Mouse (Mus musculus) MEL (cell line): ENCODE measurements around the gene Ip6k3. TPM values are rescaled to one million over a fixed set of nuclear protein-coding genes. Genes with fewer than 3 reads are reported as not detected.
A peak's percentile ranks its signal among the peaks of the same experiment; 100 is the strongest.

Source experiments
- DNase-seq: peaks from one replicate; pipeline ENCODE4 v3.0.0; 2011; ENCODE audit warnings: low read depth, low spot score
- H3K27ac ChIP-seq: 2 replicates; pipeline ENCODE4 v1.5.1; 2012; ENCODE audit warnings: low read depth, mild to moderate bottlenecking, control low read depth, low read length, moderate library complexity; ENCODE audit not compliant: control insufficient read depth
- H3K27me3 ChIP-seq, 2 experiments: fragments of 150-350 bp in 1 of 2; sonication (generic) in 1 of 2; 2 replicates each; pipeline ENCODE4 v1.6.1; 2012; ENCODE audit warnings: low read length in 2 of 2, mild to moderate bottlenecking in 2 of 2, improper control_type of control experiment in 1 of 2, moderate library complexity in 1 of 2; ENCODE audit not compliant: insufficient read depth in 2 of 2, control insufficient read depth in 1 of 2
- H3K36me3 ChIP-seq, 2 experiments: 2 replicates each; pipeline ENCODE4 v1.6.1; 2012 to 2014; ENCODE audit warnings: low read length in 2 of 2, improper control_type of control experiment in 1 of 2, inconsistent platforms in 1 of 2, mild to moderate bottlenecking in 1 of 2; ENCODE audit not compliant: insufficient read depth in 2 of 2, control insufficient read depth in 1 of 2
- H3K4me1 ChIP-seq, 2 experiments: fragments of 150-350 bp in 1 of 2; sonication (generic) in 1 of 2; 2 replicates each; pipeline ENCODE4 v1.6.1; 2012; ENCODE audit warnings: low read length in 2 of 2, improper control_type of control experiment in 1 of 2, mild to moderate bottlenecking in 1 of 2; ENCODE audit not compliant: insufficient read depth in 2 of 2, control insufficient read depth in 1 of 2
- H3K4me3 ChIP-seq, 2 experiments: fragments of 150-350 bp in 1 of 2; sonication (generic) in 1 of 2; 2 replicates each; pipeline ENCODE4 v1.5.1; 2012; ENCODE audit warnings: low read depth in 2 of 2, low read length in 2 of 2, mild to moderate bottlenecking in 2 of 2, moderate library complexity in 2 of 2, control low read depth in 1 of 2, improper control_type of control experiment in 1 of 2; ENCODE audit not compliant: control insufficient read depth in 1 of 2, insufficient read depth in 1 of 2
- H3K79me2 ChIP-seq: 2 replicates; pipeline ENCODE4 v1.6.1; 2012; ENCODE audit warnings: mild to moderate bottlenecking, low read length, moderate library complexity; ENCODE audit not compliant: control insufficient read depth, poor library complexity, insufficient read depth
- H3K9ac ChIP-seq: 2 replicates; pipeline ENCODE4 v1.6.1; 2012; ENCODE audit warnings: low read depth, mild to moderate bottlenecking, control low read depth, low read length, moderate library complexity; ENCODE audit not compliant: control insufficient read depth, poor library complexity, severe bottlenecking
- H3K9me3 ChIP-seq: fragments of 150-350 bp; sonication (generic); replicated peaks from 2 replicates; pipeline ENCODE4 v1.6.1; 2012; ENCODE audit warnings: mild to moderate bottlenecking, low read length, improper control_type of control experiment, moderate library complexity; ENCODE audit not compliant: insufficient read depth
- BHLHE40 ChIP-seq: IDR thresholded peaks from 2 replicates; pipeline ENCODE4 v1.6.1; 2012; ENCODE audit warnings: low read depth, mild to moderate bottlenecking, inconsistent platforms, low read length, improper control_type of control experiment, borderline replicate concordance
- CHD1 ChIP-seq: IDR thresholded peaks from 2 replicates; pipeline ENCODE4 v1.6.1; 2012; ENCODE audit warnings: low read depth, mild to moderate bottlenecking, inconsistent platforms, low read length, improper control_type of control experiment
- CTCF ChIP-seq, 3 experiments: IDR thresholded peaks in 2 of 3; conservative IDR thresholded peaks in 1 of 3; 2 replicates each; pipeline ENCODE4 v1.5.1; 2011 to 2012; ENCODE audit warnings: low read length in 3 of 3, low read depth in 2 of 3, mild to moderate bottlenecking in 2 of 3, improper control_type of control experiment in 1 of 3, inconsistent platforms in 1 of 3, mixed read lengths in 1 of 3, moderate library complexity in 1 of 3; ENCODE audit not compliant: control insufficient read depth in 1 of 3, insufficient read depth in 1 of 3, poor library complexity in 1 of 3, severe bottlenecking in 1 of 3
- E2F4 ChIP-seq: IDR thresholded peaks from 2 replicates; pipeline ENCODE4 v1.6.1; 2011; ENCODE audit warnings: low read depth, low read length, improper control_type of control experiment, borderline replicate concordance
- ETS1 ChIP-seq: IDR thresholded peaks from 2 replicates; pipeline ENCODE4 v1.6.1; 2012; ENCODE audit warnings: low read depth, mild to moderate bottlenecking, inconsistent platforms, low read length, improper control_type of control experiment, moderate library complexity
- JUND ChIP-seq: IDR thresholded peaks from 2 replicates; pipeline ENCODE4 v1.6.1; 2011; ENCODE audit warnings: low read depth, mild to moderate bottlenecking, improper control_type of control experiment, low read length
- KAT2A ChIP-seq: conservative IDR thresholded peaks from 2 replicates; pipeline ENCODE4 v1.6.1; 2012; ENCODE audit warnings: low read depth, low read length, improper control_type of control experiment, inconsistent platforms
- MAZ ChIP-seq: IDR thresholded peaks from 2 replicates; pipeline ENCODE4 v1.6.1; 2012; ENCODE audit warnings: low read depth, mild to moderate bottlenecking, inconsistent platforms, low read length, improper control_type of control experiment
- SMC3 ChIP-seq: IDR thresholded peaks from 2 replicates; pipeline ENCODE4 v1.6.1; 2011; ENCODE audit warnings: low read depth, low read length, improper control_type of control experiment
- UBTF ChIP-seq: IDR thresholded peaks from 2 replicates; pipeline ENCODE4 v1.6.1; 2012; ENCODE audit warnings: low read depth, mild to moderate bottlenecking, inconsistent platforms, low read length, improper control_type of control experiment, moderate library complexity, borderline replicate concordance; ENCODE audit not compliant: insufficient read depth
- USF1 ChIP-seq: IDR thresholded peaks from 2 replicates; pipeline ENCODE4 v1.6.1; 2014; ENCODE audit warnings: low read depth, mild to moderate bottlenecking, inconsistent platforms, low read length, improper control_type of control experiment, moderate library complexity
- ZNF384 ChIP-seq: IDR thresholded peaks from 2 replicates; pipeline ENCODE4 v1.6.1; 2012; ENCODE audit warnings: low read depth, mild to moderate bottlenecking, inconsistent platforms, low read length, improper control_type of control experiment
- polyA plus RNA-seq, 2 experiments: library from polyadenylated mRNA; stranded (reverse) in 1 of 2; unstranded in 1 of 2; fragments of >175 nt in 1 of 2; fragments of >200 nt in 1 of 2; gene quantifications; 2 replicates each; pipeline versions ENCODE4 v1.2.1 to v1.2.4; 2012; ENCODE audit warnings: low replicate concordance in 2 of 2, low read depth in 1 of 2; ENCODE audit not compliant: insufficient read length in 2 of 2, insufficient read depth in 1 of 2, missing spikeins in 1 of 2
- total RNA-seq: library from RNA; depleted of rRNA; stranded (reverse); fragments of 300-350 nt; gene quantifications from 2 replicates; pipeline ENCODE4 v1.2.3, GENCODE M21; 2012

The Ip6k3 gene
- total and polyA plus RNA-seq, 3 experiments: not detected

DNA sequence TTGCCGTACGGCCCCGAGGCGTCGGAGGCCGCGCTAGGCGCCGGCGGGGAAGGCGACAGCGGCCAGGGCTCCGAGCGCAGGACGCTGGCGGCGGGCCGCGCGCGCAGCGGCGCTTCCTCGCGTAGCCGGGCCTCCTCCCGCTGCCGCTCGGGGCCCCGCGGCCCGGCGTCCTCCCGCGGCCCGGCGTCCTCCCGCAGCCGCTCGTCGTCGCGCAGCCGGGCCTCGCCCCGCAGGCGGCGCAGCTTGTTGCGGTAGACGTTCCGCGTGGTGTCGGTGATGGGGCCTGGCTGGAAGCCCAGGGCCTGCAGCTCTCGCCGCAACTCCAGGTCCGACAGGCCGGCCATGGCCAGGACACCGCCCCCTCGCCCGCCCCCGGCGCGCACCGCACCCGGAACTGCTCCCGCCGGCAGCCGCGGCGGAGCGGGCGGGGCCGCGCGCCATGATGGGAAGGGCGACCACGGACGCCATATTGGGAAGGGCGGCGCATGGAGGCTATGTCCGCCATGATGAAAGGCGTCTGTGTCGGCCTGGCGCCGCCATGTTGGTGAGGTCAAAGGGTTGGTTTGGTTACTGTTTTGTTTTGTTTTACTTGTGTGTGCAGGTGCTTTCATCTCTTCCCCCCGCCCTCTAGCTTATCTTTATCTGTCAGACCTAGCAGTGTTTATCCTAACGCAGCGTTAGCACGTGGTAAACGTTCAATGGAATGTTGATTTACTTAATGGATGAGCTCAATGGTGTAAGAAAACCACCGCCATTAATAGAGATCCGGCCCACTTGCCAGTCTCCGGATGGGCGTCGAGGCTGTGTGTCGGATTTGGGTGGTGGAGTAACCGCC lies 36.7 kb upstream of the Ip6k3 start, which contains the start of gene Lemd2 (continued):
- 0 out of 2 replicates have a peak, but pooled peaks have one; percentile 32 for TF ChIP-seq UBTF

DNA sequence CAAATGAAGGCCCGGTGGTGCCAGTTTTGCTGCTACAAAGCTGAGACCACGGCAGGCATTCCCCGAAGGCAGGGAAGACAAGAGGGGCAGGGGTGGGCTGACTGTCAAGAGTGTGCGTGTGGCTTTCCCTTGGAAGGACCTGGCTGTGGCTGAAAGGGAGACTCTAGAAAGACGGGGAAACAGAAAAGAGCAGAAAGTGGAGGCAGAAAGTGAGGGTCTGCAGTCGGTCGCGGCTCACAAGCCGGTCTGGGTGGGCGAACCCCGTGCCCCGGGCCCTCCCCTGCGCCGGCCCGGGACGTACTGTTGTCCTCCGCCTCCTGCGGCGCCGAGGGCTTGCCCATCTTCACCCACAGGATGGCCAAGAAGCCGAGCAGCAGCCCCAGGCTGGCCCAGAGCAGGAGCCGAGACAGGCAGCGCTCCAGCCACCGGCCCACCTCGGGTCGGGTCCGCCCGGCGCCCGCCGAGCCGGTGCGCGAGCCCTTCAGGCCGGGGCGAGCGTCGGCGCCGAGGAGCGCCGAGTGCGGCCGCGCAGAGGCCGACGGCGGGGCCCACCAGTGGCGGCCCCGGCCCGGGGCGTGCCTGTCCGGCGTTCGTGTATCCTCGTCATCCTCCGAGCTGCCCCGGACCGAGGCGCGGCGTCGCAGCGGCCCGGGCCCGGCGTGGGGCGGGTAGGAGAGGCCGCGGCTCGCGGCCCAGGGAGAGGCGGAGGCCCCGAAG lies 35.9 kb upstream of the Ip6k3 start:
- Histone ChIP-seq H3K9ac (peak overlapping the region; percentile 98), H3K27me3 (no peaks in the 10 kb centered on the region), H3K4me3 (peak overlapping the region; percentile 83 to 98), H3K79me2 (peaks cover 21% of the 10 kb centered on the region)
- no peak for DNase-seq
- TF ChIP-seq UBTF: 0 out of 2 replicates have a peak, but pooled peaks have one; percentile 68
- TF ChIP-seq ETS1: no peak
- TF ChIP-seq, all 39 proteins: peak for 1
- peaks cover 3 to 15% of the 10 kb centered on the region in 2 experiments; a peak in 3 of 4 replicates for H3K4me1 ChIP-seq
- H3K36me3 ChIP-seq: peaks cover 0 to 10% of the 10 kb centered on the region in 2 experiments; a peak in 3 of 4 replicates
- no peaks in the 10 kb centered on the region for H3K9me3 ChIP-seq
- H3K27ac ChIP-seq: peak overlapping the region; percentile 67

DNA sequence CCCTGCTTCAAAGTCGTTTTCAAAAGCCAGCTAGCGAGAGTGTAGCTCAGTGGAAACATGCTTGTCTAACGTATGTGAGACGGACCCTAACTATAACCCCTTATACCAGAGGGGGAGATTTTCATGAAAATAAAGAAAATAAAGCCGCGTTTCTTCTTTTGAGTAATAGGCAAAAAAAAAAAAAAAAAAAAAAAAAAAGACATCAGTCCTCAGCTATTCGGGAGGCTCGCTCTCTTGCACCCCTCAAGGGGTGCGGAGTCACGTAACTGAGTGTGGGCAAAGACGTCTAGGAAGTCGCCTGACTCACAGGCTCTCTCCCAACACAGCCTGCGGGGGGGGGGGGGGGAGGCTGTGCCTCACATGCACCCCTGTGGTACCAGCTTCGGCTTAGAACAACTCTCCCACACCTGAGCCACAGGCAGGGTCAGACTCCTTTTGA lies 35.3 kb upstream of the Ip6k3 start:
- Histone ChIP-seq H3K27ac (peak overlapping the region; percentile 67), H3K27me3 (no peaks in the 10 kb centered on the region), H3K36me3 (peaks cover 0 to 10% of the 10 kb centered on the region in 2 experiments; a peak in 3 of 4 replicates), H3K4me1 (peaks cover 3 to 15% of the 10 kb centered on the region in 2 experiments; a peak in 3 of 4 replicates), H3K9me3 (no peaks in the 10 kb centered on the region)
- TF ChIP-seq KAT2A (0 out of 2 replicates have a peak, but pooled peaks have one; percentile 8), JUND (no peak), BHLHE40 (0 out of 2 replicates have a peak, but pooled peaks have one; percentile 9), CTCF (IDR thresholded peaks at IDR 0.05 in 2 of 3, conservative IDR thresholded peaks at IDR 0.05 in 1 of 3; ENCODE audit: control insufficient read depth in 1 of 3, insufficient read depth in 1 of 3, low read depth in 2 of 3, low read length in 3 of 3, poor library complexity in 1 of 3, severe bottlenecking in 1 of 3) (no peak), MAZ (0 out of 2 replicates have a peak, but pooled peaks have one; percentile 21), E2F4 (no peak), CHD1 (no peak; the same call in 1 of the 2 replicates), ZNF384 (peak; percentile 78), USF1 (0 out of 2 replicates have a peak, but pooled peaks have one; percentile 7), SMC3 (no peak)
- TF ChIP-seq, all 39 proteins: peak for 5
- peaks cover 21% of the 10 kb centered on the region for H3K79me2 ChIP-seq
- H3K4me3 ChIP-seq: peak overlapping the region; percentile 83 to 98
- peak; percentile 64 for DNase-seq
- H3K9ac ChIP-seq: peak overlapping the region; percentile 98
